Mouse (Mus musculus) megakaryocyte progenitor cell, adult 5-6 weeks (primary cell): ENCODE data around the gene 1700019D03Rik. TPM values are rescaled to one million over a fixed set of nuclear protein-coding genes. Genes with fewer than 3 reads are reported as not detected.

Experiments
- ATAC-seq: replicated peaks from 2 replicates; pipeline ENCODE4 v1.8.0; 2016; ENCODE audit warnings: mild to moderate bottlenecking, moderate TSS enrichment, inconsistent platforms; ENCODE audit not compliant: poor library complexity
- total RNA-seq, 2 experiments: library from RNA; stranded (forward) in 1 of 2; stranded (reverse) in 1 of 2; fragments of 157-497, 149-512 nt in 1 of 2; fragments of 200-1000 nt in 1 of 2; gene quantifications; 2 replicates each; pipeline versions ENCODE4 v1.2.3 to v1.2.4; 2015 to 2017

Gene 1700019D03Rik
- total RNA-seq (2015) = 0.17 and 0.20 TPM in 2 replicates
- 0.10 and 0.17 TPM in 2 replicates for total RNA-seq (2017)

DNA sequence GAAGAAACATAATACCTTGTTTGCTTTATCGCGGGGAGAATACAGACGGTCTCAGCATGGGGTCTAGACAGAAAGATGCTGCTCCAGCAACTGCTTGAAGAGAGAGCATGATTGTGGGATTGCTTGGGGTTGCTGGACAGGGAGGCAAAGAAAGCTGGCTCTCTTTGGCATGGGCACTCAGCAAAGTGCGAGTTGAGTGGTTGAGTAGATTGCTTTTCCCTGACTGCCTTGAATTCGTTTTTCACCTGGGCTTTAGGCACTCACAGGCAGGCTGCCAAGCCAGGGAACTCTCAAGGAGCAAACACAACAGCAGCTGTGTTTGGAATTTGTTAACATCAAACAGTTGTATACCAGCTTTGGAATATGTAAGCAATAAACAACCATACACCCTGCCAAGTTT is at the start of gene 1700019D03Rik:
TSS of gene 1700019D03Rik (minus strand) at position 101 of the 400 bp plus-strand sequence.
- ATAC-seq = no peak

DNA sequence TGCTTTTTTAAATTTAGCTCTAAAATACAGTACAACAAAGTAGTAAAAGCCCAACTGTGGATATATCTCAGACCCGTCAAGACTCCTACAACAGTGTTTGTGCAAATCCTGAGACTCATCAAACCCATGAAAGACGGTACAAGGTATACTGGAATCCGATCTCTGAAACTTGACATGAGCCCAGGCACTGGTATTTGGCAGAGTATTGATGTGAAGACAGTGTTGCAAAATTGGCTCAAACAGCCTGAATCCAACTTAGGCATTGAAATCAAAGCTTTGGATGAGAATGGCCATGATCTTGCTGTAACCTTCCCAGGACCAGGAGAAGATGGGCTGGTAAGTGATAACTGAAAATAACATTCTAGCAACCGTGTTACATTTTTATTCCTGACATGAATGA is 43.9 kb upstream of the 1700019D03Rik start:
- no peak for ATAC-seq

DNA sequence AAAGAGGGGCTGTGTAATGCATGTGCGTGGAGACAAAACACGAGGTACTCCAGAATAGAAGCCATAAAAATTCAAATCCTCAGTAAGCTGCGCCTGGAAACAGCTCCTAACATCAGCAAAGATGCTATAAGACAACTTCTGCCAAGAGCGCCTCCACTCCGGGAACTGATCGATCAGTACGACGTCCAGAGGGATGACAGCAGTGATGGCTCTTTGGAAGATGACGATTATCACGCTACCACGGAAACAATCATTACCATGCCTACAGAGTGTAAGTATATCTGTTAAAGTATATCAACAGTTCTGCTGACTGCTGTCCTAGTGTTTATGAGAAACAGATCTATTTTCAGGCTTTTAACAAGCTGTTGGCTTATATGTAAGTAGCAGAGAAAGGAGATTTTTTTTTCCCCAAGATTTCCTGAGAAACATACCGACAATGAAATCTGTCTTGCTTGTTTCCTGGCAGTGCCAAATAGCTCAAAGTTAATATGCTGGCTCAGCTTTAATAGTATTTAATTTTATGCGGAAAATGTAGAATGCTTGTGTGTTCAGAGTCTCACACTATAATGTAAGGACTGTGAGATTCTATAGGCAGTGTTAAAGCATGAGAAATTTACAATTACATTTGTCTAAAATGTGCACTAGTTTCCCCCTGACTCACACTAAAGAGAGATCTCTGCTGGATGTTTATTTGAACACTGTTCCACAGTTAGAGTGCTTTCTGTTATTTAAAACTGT is 42.1 kb upstream of the 1700019D03Rik start:
- no peak for ATAC-seq

DNA sequence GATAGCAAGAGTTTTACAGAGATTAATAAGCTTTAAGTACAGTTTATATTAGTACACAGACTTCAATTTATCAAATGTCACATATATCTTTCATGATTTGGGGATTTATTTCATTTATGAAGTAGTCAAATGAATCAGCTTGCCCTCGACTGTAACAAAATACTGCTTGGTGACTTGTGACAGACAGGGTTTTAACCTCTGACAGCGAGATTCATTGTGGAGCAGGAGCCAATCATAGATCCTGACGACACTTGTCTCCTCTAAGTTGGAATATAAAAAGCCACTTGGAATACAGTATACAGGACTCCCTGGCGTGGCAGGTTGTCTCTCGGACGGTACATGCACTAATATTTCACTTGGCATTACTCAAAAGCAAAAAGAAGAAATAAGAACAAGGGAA is 41.4 kb upstream of the 1700019D03Rik start, which contains the start of gene Mstn:
TSS of gene Mstn (plus strand) at position 301 of the 400 bp plus-strand sequence.
- ATAC-seq = no peak

DNA sequence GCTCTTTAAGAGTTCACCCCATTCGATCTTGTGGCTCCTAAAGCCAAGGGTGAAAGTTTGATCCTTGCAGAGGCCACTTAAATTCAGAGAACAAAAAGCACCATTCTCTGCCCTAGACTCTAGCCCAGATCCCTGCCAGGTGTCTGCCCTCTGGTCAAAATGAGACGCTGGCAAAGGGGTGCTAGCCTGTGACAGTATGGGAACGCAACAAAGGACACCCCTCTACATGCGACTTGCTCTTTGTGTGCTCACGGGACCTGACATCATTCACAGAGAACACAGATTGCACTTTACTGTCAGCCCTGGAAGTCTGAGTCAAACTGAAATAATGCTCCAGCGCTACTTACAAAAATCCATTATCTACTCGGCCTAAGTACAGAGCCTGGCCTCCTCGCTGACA is 40.5 kb upstream of the 1700019D03Rik start:
- ATAC-seq = no peak

DNA sequence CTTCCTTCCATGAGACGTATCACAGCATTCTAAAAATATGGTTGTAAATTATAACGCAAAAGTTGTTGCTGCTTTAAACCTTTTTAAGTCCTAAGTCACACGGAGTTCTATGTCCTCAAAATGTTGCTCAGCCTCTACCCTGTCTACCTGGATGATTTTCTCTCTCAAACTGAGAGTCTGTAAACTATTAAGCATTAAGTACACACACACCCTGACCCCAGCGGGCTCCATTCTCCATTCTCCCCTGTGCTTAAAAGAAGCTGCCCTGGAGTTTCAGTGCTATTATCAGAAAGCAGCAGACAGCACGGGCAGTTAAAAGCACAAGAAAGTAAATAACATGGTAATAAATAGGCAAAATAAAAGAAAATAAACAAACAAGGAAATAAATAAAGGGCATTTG is 39.1 kb upstream of the 1700019D03Rik start:
- ATAC-seq = no peak

DNA sequence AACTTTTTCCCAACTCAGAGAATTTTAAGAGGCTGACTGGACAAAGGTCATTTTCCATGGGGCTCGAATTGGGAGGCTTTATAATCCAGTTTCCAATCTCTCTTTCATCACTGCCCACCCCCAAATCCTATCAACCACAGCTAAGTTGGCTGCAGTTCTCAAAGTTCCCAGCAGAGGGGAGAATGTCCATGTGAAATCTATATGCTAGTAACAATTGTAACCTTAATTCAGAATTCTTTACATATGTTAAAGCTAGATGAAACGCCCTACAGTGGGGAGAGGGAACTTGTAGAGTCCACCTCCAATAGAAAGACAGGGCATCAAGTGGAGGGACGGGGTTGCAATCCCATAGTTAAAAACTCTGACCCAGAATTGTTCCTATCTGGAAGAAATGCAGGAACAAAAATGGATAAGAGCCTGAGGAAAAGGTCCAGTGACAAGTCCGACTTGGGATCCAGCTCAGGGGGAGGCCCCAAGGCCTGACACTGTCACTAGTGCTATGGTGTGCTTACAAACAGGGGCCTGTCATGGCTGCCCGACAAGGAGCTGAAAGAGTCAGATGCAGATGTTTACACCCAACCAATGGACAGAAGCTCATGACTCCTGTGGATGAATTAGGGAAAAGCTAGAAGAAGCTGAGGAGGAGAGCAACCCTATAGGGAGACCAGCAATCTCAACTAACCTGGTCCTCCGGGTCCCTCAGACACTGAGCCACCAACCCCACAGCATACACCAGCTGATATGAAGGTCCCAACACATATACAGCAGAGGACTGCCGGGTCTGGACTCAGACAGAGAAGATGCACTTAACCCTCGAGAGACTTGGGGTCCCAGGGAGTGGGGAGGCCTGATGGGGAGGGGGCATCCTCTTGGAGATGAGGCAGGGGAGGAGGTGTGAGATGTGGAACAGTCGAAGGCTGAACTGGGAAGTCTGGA is 33.4 kb upstream of the 1700019D03Rik start:
- peak; percentile 79 for ATAC-seq

DNA sequence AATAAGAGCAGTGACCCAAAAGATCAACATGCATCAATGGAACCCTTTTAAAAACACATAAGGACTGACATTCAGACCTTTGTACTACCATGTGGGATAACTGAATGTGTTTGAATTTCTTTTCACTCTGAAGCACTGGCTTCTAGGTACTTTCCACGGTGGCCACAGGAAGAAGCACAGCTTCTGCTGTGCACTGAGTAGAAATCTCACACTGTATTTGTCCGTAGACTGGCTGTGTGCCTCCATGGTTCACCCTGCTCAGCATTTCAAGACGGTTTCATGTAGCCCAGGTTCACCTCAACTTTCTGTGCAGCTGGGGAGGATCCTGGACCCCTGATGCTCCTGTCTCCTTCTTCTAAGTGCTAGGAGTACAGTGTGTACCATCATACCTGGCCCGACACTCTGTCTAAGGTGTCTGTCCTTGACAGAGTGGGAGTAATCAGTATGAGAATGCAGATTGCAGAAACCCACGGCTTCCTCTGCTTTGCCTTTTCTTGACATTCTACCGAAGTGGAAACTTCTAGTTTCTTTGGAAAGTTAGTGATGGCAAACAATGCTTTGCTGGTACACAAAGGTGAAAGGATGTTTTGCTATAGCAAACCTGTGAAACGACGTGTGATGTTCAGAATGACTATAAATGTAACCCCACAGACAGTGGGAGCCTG is 29.9 kb upstream of the 1700019D03Rik start:
- no peak for ATAC-seq

DNA sequence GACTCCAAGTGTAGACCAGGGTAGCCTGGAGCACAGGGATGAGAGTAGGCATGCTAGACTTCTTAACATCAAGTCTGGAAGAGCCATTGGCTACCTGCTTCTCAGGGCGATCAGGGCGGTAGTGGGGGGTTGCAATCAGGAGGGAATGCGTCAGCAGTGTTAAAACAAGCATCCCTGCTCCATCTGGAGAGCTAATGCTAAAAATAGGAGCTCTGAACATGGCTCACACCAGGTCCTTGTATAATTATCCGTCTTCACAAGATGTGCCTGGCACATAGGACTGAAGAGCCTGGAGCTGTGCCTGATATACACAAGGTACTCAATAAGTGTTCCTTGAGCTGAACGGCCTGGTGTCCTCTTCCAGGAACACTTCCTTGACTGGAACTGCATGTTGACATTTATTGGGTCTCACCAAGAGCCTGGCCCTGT is 17.5 kb upstream of the 1700019D03Rik start:
- ATAC-seq = no peak

DNA sequence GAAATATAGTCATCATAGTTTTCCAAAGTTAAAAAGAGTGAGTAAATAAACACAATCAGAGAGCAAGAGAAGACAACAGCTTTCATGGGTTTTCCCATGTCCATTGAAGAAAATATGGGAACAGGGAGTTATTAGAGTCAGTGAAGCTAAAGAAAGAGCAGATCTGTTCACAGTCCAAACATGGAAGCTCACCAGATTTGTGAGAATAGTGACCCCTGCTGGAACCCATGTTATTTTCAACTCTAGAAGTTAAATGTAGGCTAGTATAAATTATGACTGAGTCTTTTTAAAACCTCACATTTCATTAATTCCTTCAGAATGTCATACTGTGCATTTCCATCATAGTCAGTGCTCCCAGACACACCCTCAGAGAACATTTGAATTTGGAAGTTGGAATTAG is 12.6 kb upstream of the 1700019D03Rik start:
- peak; percentile 48; the same call in 1 of the 2 replicates for ATAC-seq

DNA sequence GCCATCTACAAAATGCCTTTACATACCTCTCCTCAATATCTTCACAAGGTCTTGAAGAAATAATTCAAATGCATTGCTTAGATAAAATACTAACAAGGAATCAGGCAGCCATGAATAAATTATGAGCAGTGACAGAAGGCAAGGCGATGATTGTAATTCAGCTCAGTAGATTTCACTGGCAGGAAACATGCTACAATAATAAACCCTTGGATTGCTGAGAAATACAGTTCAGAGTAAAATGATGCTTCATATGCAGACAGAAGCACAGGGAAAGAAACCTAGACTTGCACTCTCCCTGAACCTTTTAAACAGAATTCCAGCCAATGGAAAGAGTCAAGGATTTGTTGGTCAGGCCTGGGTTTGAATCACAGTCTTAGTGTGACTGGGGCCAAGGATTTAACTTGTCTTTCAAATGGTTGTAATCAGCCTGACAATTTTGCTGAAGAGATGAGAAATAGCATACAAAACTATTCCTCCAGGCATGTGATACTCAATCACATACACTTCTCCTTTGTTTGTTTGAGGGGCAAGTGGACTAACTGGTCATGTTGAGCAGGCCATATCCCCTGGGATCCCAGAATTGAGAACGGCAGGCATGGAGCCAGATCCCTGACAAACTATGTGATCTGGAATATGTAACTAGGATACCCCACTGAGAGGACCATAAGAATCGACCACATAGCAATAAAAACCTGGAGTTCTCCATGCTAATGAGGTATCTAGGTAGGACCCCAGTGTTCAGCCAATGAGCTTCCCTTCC is 1.1 kb downstream of the 1700019D03Rik start:
- no peak for ATAC-seq

DNA sequence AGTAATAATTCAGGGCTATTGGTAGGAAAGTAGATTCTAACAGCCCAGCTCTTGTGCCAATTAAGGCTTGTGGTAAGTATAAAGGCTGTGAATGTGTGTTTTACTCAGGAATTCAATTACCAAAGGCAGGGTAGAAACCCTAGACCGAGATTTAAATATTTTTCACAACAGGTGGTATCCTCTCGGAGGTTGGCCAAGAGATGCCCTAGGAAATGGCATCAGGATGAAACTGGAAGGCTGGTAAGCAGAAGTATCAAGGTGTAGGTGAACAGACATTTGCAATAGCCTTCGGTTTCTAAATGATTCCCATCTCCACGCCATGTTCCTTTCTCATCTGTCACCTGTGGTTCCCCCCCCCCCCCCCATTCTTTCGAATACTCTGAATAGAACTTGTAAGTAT is 4.4 kb downstream of the 1700019D03Rik start:
- ATAC-seq = no peak

DNA sequence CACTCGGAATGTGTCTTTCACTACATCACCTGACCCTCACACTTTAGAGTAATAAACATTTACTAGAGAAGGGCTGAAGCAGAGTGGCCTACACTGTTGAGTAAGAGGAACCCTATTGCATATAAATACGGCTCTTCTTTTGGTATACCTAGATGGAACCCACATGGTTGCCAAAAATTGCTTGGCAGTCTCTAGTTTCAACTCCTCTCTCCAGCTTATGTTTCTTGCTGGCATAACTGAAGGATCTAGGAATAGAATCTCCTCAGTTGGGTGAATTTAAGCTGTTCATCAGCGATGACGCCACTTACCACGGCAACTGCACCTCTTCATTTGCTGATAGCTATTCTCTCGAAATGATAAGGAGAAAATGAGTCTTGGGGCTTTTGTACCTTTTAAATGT is 5.3 kb downstream of the 1700019D03Rik start:
- ATAC-seq = no peak

DNA sequence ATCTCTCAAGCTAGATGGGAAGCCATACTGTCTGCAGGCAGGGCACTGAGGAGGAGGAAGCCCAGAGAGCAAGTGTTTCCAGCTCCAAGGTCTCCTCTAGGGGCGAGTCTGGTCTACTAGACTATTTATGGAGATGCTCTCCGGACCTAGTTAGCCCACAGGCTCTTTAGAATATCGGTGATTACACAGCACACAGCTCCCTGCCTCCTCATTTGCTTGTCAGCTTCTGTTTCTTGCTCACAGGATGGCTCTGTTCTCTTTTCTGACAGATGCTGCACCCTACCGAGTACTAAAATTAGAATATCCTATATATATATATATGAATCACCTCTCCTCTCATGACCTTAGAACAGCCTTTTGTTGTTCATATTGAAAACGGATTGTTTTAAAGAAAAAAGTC is 33.3 kb downstream of the 1700019D03Rik start:
- no peak for ATAC-seq

DNA sequence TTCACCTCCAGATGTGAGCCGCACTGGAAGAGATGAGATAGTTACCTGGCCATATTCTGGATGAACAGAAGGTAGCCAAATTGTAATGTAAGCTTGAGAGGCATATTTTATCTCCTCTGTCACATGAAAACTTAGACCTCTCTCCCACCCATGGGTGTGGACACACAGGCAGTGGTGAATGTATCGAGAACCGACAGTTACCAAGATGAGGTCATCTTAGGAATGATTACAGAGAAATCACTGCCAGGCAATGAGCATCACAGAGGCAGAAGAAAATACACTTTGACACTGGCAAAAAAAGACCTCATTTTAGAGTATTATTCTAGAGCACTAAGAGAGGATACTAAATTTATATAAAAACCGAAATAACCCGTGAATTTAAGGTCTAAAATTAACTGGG is 46.8 kb downstream of the 1700019D03Rik start:
- ATAC-seq = no peak

DNA sequence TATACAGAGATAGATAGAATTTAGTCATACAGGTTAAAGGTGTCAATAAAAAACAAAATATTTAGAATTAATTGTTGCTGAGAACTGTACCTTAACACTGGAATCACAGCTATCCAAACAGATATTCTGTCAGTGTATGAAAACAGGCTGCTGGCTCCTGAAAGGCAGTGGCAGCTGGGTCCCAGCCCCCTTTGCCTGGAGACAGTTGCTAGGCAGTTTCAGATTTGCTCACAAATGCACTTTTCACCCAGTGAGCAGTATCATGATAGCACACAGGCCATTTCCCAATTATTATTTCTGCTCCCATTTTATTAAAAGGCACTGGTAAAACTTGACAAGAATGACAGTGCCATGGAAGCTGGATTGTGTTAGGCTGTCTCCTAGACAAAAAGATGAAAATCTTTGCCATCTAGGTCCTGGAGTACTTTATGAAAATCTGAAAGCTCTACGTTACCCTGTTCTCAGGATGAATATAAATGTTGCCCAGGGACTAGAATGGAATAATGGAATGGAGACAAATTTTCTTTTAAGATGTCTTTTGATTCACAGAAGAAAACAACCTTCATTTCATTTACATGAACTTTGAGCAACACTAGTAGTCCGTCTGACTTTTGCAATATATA is 48.0 kb downstream of the 1700019D03Rik start:
- ATAC-seq = no peak

DNA sequence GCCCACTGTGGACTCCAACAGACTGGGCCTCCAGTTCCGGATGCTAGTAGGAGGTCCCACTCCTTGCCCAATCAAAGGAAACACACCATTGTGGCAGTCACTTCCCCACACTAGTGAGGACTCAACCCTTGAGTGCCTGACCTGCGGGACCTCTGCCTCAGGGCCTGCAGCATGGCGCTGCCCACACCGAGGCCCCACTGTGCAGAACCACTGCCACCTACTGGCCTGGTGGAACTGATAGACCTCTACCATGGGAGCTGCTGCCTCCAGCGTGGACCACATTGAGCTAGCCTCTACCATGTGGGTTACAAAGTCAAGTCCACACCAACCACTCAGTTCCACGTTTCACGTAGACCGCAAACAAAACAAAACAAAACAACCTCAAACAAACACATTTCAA is 55.4 kb downstream of the 1700019D03Rik start:
- peak; percentile 82 for ATAC-seq

DNA sequence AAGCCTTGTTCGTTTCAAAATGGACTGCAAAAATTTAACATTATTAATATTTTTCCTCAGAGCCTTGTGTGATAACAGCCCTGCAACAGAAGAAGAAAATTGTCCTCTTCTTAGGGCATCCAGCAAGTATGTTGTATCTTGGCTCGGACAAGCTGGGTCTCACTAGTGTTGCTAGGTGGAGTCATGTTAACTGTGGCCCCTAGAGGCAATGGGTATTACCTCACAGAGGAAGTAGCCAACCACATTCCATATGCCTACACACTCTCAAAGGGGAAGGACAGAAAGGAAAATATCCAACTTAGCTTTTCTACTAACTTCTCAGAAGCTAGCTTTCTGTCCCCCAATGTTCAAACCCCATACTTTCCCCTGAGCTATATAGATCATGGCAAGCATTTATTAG is 56.9 kb downstream of the 1700019D03Rik start:
- ATAC-seq = peak; percentile 89

DNA sequence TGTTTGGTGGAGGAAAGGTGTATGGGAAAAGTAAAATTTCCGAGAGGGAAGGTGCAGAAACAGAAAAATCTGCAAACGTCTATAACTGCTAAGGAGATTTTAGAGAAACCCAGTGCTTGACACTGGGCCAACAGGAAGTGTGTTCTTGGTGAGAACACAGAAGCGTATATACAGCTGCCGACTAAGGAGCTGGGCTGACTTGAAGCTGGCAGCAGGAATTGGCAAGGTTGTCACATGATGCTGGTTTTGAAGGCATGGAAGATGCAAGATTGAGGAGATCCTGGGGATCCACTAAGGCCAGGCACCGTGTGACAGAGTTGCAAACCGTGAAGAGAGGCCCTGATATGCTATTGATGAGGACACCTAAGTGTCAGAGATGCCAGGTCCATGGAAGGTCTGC is 59.8 kb downstream of the 1700019D03Rik start:
- ATAC-seq = peak; percentile 47

DNA sequence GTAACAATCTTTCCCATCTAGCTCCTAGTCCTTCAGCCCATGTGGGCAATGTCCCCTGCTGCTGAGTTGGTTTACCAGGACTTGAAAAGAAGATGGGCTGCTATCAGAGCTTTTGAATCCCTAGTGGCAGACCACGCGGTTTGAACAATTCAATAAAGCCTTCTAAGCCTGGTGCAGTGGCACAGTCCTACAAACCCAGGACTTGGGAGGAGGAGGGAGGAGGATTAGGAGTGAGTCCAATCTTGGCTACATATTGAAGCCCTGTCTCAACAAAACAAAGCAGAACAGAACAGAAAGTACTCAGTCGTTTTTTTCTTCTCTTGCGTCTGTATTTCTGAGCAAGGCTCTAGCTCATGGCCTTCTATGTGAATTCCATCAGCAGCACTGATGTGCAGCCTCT is 63.2 kb downstream of the 1700019D03Rik start:
- no peak for ATAC-seq
